Mouse (Mus musculus): ENCODE results near the gene Cwc27.

Gene Cwc27

GRCm38 (mm10) chr13:104816635-104817571, at the start of gene Cwc27:
Cwc27 (minus strand) TSS chr13:104817142.
- DNase-seq (ENCODE audit: inconsistent ontology term) = peak; percentile 95

GRCm38 (mm10) chr13:104866726-104867125, 49.8 kb upstream of the Cwc27 start:
- peak; percentile 17 for DNase-seq (ENCODE audit: inconsistent ontology term)

- peak; percentile 66 for DNase-seq (ENCODE audit: inconsistent ontology term)
These were observed 46.4 kb upstream of the Cwc27 start, which contains the start of gene Shisal2b for GRCm38 (mm10) chr13:104863127-104863979. Shisal2b (minus strand) TSS chr13:104863893.

GRCm38 (mm10) chr13:104853645-104854044, 36.7 kb upstream of the Cwc27 start:
- DNase-seq (ENCODE audit: inconsistent ontology term) = no peak

GRCm38 (mm10) chr13:104843295-104844089, 26.6 kb upstream of the Cwc27 start:
- DNase-seq (ENCODE audit: inconsistent ontology term) = no peak

- no peak for DNase-seq (ENCODE audit: inconsistent ontology term)
These were observed 25.0 kb upstream of the Cwc27 start for GRCm38 (mm10) chr13:104841937-104842336.

- DNase-seq (ENCODE audit: inconsistent ontology term) = no peak
These were observed 20.7 kb upstream of the Cwc27 start for GRCm38 (mm10) chr13:104837628-104838027.

GRCm38 (mm10) chr13:104832811-104833210, 15.9 kb upstream of the Cwc27 start:
- DNase-seq (ENCODE audit: inconsistent ontology term) = no peak

GRCm38 (mm10) chr13:104825470-104825869, 8.5 kb upstream of the Cwc27 start:
- no peak for DNase-seq (ENCODE audit: inconsistent ontology term)

- peak; percentile 80 for DNase-seq (ENCODE audit: inconsistent ontology term)
These were observed 5.5 kb upstream of the Cwc27 start for GRCm38 (mm10) chr13:104822411-104822838.

GRCm38 (mm10) chr13:104821908-104822307, 5.0 kb upstream of the Cwc27 start:
- DNase-seq (ENCODE audit: inconsistent ontology term) = no peak

- DNase-seq (ENCODE audit: inconsistent ontology term) = no peak
These were observed 4.2 kb upstream of the Cwc27 start for GRCm38 (mm10) chr13:104821192-104821591.

- DNase-seq (ENCODE audit: inconsistent ontology term) = no peak
These were observed 754 bp upstream of the Cwc27 start for GRCm38 (mm10) chr13:104817696-104818095.

GRCm38 (mm10) chr13:104816270-104816634, 690 bp downstream of the Cwc27 start:
- DNase-seq (ENCODE audit: inconsistent ontology term) = no peak

- DNase-seq (ENCODE audit: inconsistent ontology term) = peak; percentile 41
These were observed 11.3 kb downstream of the Cwc27 start for GRCm38 (mm10) chr13:104805681-104806080.

GRCm38 (mm10) chr13:104799566-104800182, 17.3 kb downstream of the Cwc27 start:
- no peak for DNase-seq (ENCODE audit: inconsistent ontology term)

GRCm38 (mm10) chr13:104799067-104799466, 17.9 kb downstream of the Cwc27 start:
- DNase-seq (ENCODE audit: inconsistent ontology term) = no peak

GRCm38 (mm10) chr13:104794421-104794820, 22.5 kb downstream of the Cwc27 start:
- no peak for DNase-seq (ENCODE audit: inconsistent ontology term)

GRCm38 (mm10) chr13:104792184-104792583, 24.8 kb downstream of the Cwc27 start, which contains the start of gene Srek1ip1:
Srek1ip1 (plus strand) TSS chr13:104792484.
- DNase-seq (ENCODE audit: inconsistent ontology term) = no peak

- peak; percentile 19 for DNase-seq (ENCODE audit: inconsistent ontology term)
These were observed 27.3 kb downstream of the Cwc27 start for GRCm38 (mm10) chr13:104789663-104790062.

- no peak for DNase-seq (ENCODE audit: inconsistent ontology term)
These were observed 29.7 kb downstream of the Cwc27 start for GRCm38 (mm10) chr13:104787260-104787659.
